Mouse (Mus musculus) hindbrain, embryonic 12.5 days (tissue): Measurements from ENCODE around the gene Lrrn4cl. TPM values are rescaled to one million over a fixed set of nuclear protein-coding genes. Genes with fewer than 3 reads are reported as not detected.
"Not testable (repeated sequence)": the region's sequence is repeated elsewhere in the genome, so short reads cannot be mapped to it uniquely, and the experiment has no call there.

Experiments
- ATAC-seq: fragments of 200-750 bp; cut with Nextera tagmentation; 2 replicates; pipeline ENCODE4 v1.8.0; 2017; ENCODE audit warnings: moderate TSS enrichment; ENCODE audit not compliant: low FRiP score
- H3K27ac ChIP-seq: fragments of 300-500 bp; sonication (generic); 2 replicates; pipeline ENCODE4 v1.5.1; 2016; ENCODE audit warnings: mild to moderate bottlenecking
- H3K27me3 ChIP-seq: fragments of 300-500 bp; sonication (generic); 2 replicates; pipeline ENCODE4 v1.6.1; 2016; ENCODE audit warnings: mild to moderate bottlenecking
- H3K36me3 ChIP-seq: fragments of 300-500 bp; sonication (generic); 2 replicates; pipeline ENCODE4 v1.6.1; 2016; ENCODE audit warnings: mild to moderate bottlenecking
- H3K4me1 ChIP-seq: fragments of 300-500 bp; sonication (generic); 2 replicates; pipeline ENCODE4 v1.6.1; 2016
- H3K4me2 ChIP-seq: fragments of 300-500 bp; sonication (generic); replicated peaks from 2 replicates; pipeline ENCODE4 v1.6.1; 2016; ENCODE audit warnings: mild to moderate bottlenecking
- H3K4me3 ChIP-seq: fragments of 300-500 bp; sonication (generic); 2 replicates; pipeline ENCODE4 v1.5.1; 2016; ENCODE audit warnings: mild to moderate bottlenecking
- H3K9ac ChIP-seq: fragments of 300-500 bp; sonication (generic); 2 replicates; pipeline ENCODE4 v1.6.1; 2016; ENCODE audit warnings: mild to moderate bottlenecking, moderate library complexity
- H3K9me3 ChIP-seq: fragments of 300-500 bp; sonication (generic); replicated peaks from 2 replicates; pipeline ENCODE4 v1.6.1; 2016; ENCODE audit warnings: mild to moderate bottlenecking
- WGBS: fragments of 180-500 bp; shearing (Covaris S2); methylation state at CpG from one replicate; pipeline ENCODE4 v1.1.7; 2016; 5-methylcytosine and 5-hydroxymethylcytosine counted together
- polyA plus RNA-seq: library from polyadenylated mRNA; unstranded; fragments of >200 nt; fragmentation: Nextera tagmentation; extraction: Ambion mirVana; gene quantifications from 2 replicates; pipeline ENCODE4 v1.2.1, GENCODE M21; 2016

Gene Lrrn4cl
- polyA plus RNA-seq, 1 experiment from 2014 or later = 0.49 TPM

DNA sequence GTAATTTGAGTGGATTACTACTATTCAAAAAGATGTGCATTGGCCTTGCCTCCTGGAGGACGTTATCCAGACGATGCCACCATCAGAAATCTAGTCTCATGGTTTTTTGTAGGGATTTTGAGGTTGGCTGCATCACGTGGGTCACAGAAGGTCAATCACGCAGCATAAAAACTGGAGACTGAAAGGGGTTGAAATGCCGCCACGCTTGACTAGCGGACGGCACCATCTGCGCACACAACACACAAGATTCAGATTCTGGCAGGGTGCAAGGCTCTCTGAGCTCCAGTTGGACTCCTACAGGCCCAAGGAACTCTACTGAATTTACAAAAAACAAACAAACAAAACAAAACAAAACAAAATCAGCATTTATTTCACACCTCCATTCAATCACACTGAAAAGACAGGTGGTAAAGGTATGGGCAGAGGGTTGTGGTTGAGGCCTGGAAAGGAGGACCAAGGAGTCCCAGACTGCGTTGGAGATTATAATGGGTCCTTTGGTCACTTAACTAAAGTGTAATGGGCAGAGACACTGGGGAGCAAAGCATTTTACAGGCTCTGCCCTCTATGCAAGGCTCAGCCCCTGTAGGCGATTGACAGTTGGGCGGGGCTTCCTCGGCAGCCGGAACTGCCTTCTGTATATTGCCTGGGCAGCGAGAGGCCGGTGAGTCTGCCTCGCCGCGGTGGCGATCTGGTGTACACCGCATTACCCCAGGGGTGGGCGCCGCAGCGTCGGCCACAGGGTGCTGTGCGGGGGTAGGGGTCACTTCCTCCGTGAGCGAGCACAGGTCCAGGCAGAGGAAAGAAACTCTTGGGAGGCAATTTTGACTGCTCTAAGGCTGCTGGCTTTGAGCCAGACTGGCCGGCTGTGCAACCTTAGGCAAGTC is 10.4 kb upstream of the Lrrn4cl start:
- peak; percentile 34 for ATAC-seq
- Histone ChIP-seq H3K36me3 (peaks cover 25% of the 10 kb centered on the region), H3K4me2 (peak overlapping the region; percentile 75), H3K9me3 (no peaks in the 10 kb centered on the region), H3K27me3 (no peaks in the 10 kb centered on the region), H3K4me3 (peak overlapping the region; percentile 45), H3K4me1 (peaks cover 29% of the 10 kb centered on the region), H3K9ac (peak overlapping the region; percentile 84), H3K27ac (peak overlapping the region; percentile 98)
- WGBS = 16% methylated on average over 29 of the region's 29 CpGs

DNA sequence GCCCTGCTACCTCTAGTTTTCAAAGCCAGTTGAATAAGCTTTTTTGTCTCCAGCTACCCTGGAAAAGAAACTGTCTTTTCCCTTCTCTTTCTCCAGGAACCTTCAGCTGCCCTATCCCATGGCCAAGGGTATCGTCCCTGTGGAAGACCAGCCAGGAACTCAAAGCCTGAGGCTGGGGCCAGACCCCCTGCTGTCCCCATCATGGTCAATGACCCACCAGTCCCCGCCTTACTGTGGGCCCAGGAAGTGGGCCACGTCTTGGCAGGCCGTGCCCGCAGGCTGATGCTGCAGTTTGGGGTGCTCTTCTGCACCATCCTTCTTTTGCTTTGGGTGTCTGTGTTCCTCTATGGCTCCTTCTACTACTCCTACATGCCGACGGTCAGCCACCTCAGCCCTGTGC is 9.6 kb upstream of the Lrrn4cl start:
- peak overlapping the region; percentile 98 for H3K27ac ChIP-seq
- H3K9ac ChIP-seq = peak overlapping the region; percentile 84
- peaks cover 29% of the 10 kb centered on the region for H3K4me1 ChIP-seq
- peak overlapping the region; percentile 75 for H3K4me2 ChIP-seq
- peak overlapping the region; percentile 45 for H3K4me3 ChIP-seq
- peaks cover 24% of the 10 kb centered on the region for H3K36me3 ChIP-seq
- no peaks in the 10 kb centered on the region for H3K27me3 ChIP-seq
- 90% methylated on average over 7 of the region's 7 CpGs for WGBS
- no peaks in the 10 kb centered on the region for H3K9me3 ChIP-seq
- ATAC-seq = no peak

DNA sequence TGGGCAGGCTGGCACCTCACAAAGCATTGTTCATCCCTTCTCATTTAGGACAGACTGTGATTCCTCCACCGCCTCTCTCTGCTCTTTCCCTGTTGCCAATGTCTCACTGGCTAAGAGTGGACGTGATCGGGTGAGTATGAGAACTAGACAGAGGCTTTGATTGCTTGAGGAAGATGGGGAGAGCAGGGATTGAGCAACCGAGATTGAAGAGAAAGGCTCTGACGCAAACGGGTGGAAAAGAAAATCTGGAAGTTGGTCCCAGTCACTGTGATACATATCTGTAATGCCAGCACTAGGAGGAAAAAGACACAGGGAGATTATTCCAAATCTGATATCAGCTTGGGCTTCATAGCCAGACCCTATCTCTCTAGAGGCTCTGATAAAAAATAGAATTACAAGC is 7.6 kb upstream of the Lrrn4cl start:
- Histone ChIP-seq H3K9me3 (no peaks in the 10 kb centered on the region), H3K27me3 (no peaks in the 10 kb centered on the region), H3K4me1 (peaks cover 26% of the 10 kb centered on the region), H3K36me3 (peaks cover 39% of the 10 kb centered on the region), H3K4me2 (no peak overlapping the region), H3K27ac (no peak overlapping the region), H3K9ac (0 out of 2 replicates have a peak overlapping the region, but pooled peaks have one; percentile 1), H3K4me3 (no peak overlapping the region)
- WGBS = 87% methylated on average over 6 of the region's 6 CpGs
- ATAC-seq = no peak

DNA sequence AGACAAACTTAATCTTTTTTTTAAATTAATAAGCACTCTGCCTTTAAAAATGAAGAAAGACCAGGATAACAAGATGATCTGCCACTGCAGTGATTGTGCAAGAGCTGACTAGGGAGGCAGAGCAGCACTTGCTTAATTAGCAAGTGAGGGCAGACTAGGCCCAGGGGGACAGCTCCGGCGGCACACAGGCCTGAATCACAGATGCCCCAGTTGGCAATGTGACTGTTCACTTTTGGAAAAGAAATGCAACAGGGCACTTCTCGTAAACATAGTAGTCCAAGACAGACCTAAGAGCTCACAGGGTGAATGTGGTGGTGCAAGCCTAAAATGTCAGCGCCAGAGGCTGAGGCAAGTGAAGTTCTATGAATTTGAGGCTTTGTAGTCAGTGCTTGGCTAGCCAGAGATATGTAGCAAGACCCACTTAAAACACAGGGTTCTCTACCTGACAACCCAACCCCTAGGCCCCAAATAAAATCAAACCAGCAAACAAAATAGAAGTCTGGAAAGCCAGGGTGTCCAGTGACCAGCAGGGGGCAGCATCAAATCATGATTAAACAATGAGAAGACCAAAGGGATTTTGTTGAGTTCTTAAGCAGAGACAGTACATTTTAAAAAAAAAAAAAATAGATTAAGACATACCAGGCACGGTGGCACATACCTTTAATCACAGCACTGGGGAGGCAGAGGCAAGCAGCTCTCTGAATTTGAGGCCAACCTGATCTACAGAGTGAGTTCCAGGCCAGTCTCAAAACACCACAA is 6.0 kb upstream of the Lrrn4cl start:
- WGBS = 63% methylated on average over 5 of the region's 5 CpGs
- no peak overlapping the region for H3K4me3 ChIP-seq

DNA sequence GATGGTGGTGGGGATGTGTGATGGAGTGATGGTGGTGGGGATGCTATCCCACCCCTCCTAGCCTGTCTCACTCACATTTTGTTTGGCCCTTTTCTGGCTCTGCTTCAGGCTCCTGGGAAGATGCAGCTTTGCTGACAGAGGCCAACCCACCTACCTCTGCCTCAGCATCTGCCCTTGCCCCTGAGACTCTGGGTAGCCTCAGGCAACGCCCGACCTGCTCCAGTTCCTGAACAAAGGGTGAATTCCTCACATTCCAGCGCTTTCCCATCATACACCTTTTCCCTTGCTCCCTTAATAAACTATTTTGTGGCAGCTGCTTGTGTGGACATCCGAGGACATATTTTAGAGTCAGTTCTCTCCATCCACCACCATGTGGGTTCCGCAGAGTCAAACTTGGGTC is 2.2 kb upstream of the Lrrn4cl start:
- Histone ChIP-seq H3K9me3 (no peaks in the 10 kb centered on the region), H3K9ac (no peak overlapping the region), H3K36me3 (peaks cover 34% of the 10 kb centered on the region), H3K4me1 (no peaks in the 10 kb centered on the region), H3K4me2 (no peak overlapping the region), H3K27ac (no peak overlapping the region), H3K27me3 (no peaks in the 10 kb centered on the region), H3K4me3 (no peak overlapping the region)
- 81% methylated on average over 5 of the region's 5 CpGs for WGBS
- no peak for ATAC-seq

More for the DNA sequence above, 6.0 kb upstream of the Lrrn4cl start:
- ATAC-seq = no peak
- H3K9ac ChIP-seq = no peak overlapping the region
- H3K27me3 ChIP-seq = no peaks in the 10 kb centered on the region
- H3K4me2 ChIP-seq = no peak overlapping the region
- no peaks in the 10 kb centered on the region for H3K9me3 ChIP-seq
- H3K36me3 ChIP-seq = peaks cover 48% of the 10 kb centered on the region
- H3K4me1 ChIP-seq = peaks cover 20% of the 10 kb centered on the region
- no peak overlapping the region for H3K27ac ChIP-seq

DNA sequence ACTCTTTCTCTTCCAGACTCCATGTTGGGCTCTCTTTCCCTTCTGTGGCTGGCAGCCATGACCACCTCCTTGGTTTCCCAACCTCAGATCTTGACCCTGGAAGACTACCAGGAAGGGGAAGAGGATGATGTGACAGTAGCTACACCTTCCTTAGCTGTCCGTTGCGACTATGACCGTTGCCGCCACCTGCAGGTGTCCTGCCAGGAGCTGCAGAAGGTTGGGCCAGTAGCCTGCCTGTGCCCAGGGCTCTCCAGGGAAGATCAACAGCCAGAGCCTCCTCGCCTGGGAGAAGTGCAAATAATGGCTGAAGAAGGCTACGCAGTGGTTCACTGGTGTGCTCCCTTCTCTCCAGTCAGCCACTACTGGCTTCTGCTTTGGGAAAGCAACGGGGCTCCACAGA is 1.1 kb downstream of the Lrrn4cl start:
- ATAC-seq = no peak
- Histone ChIP-seq H3K4me3 (no peak overlapping the region), H3K27ac (no peak overlapping the region), H3K4me2 (no peak overlapping the region), H3K9me3 (no peaks in the 10 kb centered on the region), H3K36me3 (peaks cover 22% of the 10 kb centered on the region), H3K27me3 (no peaks in the 10 kb centered on the region), H3K4me1 (no peaks in the 10 kb centered on the region), H3K9ac (no peak overlapping the region)
- 48% methylated on average over 7 of the region's 7 CpGs for WGBS

DNA sequence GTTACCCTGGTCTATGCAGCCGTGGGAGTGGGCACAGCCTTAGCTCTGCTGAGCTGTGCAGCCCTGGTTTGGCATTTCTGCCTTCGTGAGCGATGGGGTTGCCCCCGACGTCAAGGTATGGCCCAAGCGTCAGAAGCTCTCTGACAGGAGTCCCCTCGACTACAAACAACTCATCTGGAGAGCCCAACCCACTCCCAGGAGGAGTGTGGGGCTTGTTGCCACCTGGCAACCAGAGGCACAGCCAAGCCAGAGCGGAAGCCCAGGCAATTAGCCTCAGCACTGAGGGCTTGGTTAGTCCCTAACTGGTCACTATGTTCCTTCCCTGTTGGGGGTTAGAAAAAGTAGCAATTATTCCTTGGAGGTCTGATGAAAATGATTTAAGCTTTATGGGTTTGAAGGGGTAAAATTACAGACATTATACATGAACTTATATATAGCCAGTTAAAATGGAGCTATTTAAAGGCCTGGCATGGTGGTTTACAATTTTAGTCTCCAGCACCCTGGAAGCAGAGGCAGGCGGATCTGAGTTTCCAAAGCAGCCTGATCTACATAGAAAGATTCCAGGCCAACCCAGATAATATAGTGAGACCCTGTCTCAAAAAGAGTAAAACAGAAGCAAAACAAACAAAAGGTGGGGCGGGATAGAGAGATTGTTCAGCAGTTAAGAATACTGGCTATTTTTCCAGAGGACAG is 1.8 kb downstream of the Lrrn4cl start:
- no peaks in the 10 kb centered on the region for H3K27me3 ChIP-seq
- H3K4me2 ChIP-seq = no peak overlapping the region
- H3K27ac ChIP-seq = no peak overlapping the region
- 67% methylated on average over 10 of the region's 10 CpGs for WGBS
- no peak for ATAC-seq
- no peaks in the 10 kb centered on the region for H3K9me3 ChIP-seq
- no peak overlapping the region for H3K4me3 ChIP-seq
- H3K36me3 ChIP-seq = peaks cover 15% of the 10 kb centered on the region
- no peak overlapping the region for H3K9ac ChIP-seq
- H3K4me1 ChIP-seq = no peaks in the 10 kb centered on the region

DNA sequence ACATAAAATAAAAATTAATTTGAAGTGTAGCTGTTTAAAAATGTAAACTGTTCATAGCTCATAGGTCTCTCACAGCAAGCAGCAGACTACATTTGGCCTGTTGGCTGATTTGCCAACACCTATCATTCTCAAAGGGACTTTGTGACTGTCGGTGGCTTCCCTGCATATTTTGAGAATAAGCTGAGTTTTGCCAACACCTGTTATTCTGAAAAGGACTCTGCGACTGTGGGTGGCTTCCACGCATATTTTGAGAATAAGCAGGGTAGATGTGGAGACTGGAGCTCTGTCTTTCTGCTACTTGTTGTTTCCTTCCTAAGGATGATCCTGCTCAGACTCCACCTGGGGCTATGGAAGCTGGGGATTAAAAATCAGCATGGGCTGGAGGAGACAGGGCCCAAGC is 2.5 kb downstream of the Lrrn4cl start:
- H3K27ac ChIP-seq = no peak overlapping the region
- H3K36me3 ChIP-seq = peaks cover 8% of the 10 kb centered on the region
- no peak overlapping the region for H3K4me2 ChIP-seq
- no peak overlapping the region for H3K4me3 ChIP-seq
- H3K4me1 ChIP-seq = no peaks in the 10 kb centered on the region
- WGBS = 83% methylated on average over 3 of the region's 3 CpGs
- no peak overlapping the region for H3K9ac ChIP-seq
- H3K27me3 ChIP-seq = no peaks in the 10 kb centered on the region
- H3K9me3 ChIP-seq = no peaks in the 10 kb centered on the region
- ATAC-seq = no peak

DNA sequence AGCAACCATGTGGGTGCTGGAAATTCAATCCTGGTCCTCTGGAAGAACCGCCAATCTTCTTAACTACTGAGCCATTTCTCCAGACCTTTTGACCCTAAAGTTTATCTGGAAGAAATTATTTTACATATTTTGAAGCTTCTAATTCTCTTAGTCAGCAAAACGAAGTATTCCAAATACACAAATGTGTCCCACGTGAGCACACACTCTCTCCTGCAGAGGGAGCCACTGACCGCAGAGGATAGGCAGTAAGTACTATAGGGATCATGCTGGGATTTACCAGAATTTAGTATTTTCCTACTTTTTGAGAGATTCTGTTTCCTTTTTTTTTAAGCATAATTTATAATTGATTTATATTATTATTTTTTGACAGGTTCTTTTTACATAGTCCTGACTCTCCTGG is 7.1 kb downstream of the Lrrn4cl start:
- H3K4me3 ChIP-seq = no peak overlapping the region
- no peak overlapping the region for H3K4me2 ChIP-seq
- WGBS = 38% methylated on average over 4 of the region's 4 CpGs
- H3K27me3 ChIP-seq = no peaks in the 10 kb centered on the region
- no peaks in the 10 kb centered on the region for H3K9me3 ChIP-seq
- H3K4me1 ChIP-seq = no peaks in the 10 kb centered on the region
- ATAC-seq = no peak
- no peaks in the 10 kb centered on the region for H3K36me3 ChIP-seq
- no peak overlapping the region for H3K9ac ChIP-seq
- no peak overlapping the region for H3K27ac ChIP-seq

DNA sequence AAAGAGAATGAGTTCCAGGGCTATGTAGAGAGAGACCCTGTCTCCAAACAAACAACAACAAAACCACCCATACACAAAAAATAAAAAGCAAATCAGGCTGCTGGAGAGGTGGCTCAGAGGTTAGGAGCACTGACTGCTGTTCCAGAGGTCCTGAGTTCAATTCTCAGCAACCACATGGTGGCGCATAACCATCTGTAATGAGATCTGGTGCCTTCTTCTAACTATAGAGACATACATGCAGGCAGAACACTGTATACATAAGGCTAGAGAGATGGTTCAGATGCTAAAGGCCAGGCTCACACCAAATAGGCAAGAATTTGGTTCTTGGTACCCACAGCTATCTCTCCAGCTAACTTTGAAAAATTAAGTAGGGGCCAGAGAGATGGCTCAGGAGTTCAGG is 8.4 kb downstream of the Lrrn4cl start:
- Histone ChIP-seq H3K36me3 (no peaks in the 10 kb centered on the region), H3K4me1 (no peaks in the 10 kb centered on the region), H3K9ac (no peak overlapping the region), H3K4me3 (no peak overlapping the region), H3K9me3 (no peaks in the 10 kb centered on the region), H3K4me2 (no peak overlapping the region), H3K27me3 (no peaks in the 10 kb centered on the region), H3K27ac (no peak overlapping the region)
- no peak for ATAC-seq
- WGBS = 30% methylated on average over 1 of the region's 1 CpGs

DNA sequence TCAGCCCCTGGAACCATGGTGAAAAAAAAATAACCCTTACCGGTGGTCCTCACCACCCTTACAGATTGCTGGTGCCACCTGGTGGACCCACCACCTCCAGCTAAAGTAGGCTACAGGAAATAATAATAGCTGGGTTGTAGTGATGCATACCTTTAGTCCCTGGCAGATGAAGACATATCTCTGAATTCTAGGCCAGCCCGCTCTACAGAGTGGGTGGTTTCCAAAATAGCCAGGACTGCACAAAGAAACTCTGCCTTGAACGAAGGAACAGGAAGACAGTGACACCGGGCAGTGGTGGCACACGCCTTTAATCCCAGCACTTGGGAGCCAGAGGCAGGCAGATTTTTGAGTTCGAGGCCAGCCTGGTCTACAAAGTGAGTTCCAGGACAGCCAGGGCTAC is 13.7 kb downstream of the Lrrn4cl start:
- Histone ChIP-seq H3K36me3 (no peaks in the 10 kb centered on the region), H3K27me3 (no peaks in the 10 kb centered on the region), H3K4me1 (no peaks in the 10 kb centered on the region), H3K27ac (no peak overlapping the region), H3K9me3 (no peaks in the 10 kb centered on the region), H3K4me3 (no peak overlapping the region), H3K4me2 (no peak overlapping the region), H3K9ac (no peak overlapping the region)
- ATAC-seq = no peak
- 80% methylated on average over 6 of the region's 6 CpGs for WGBS

DNA sequence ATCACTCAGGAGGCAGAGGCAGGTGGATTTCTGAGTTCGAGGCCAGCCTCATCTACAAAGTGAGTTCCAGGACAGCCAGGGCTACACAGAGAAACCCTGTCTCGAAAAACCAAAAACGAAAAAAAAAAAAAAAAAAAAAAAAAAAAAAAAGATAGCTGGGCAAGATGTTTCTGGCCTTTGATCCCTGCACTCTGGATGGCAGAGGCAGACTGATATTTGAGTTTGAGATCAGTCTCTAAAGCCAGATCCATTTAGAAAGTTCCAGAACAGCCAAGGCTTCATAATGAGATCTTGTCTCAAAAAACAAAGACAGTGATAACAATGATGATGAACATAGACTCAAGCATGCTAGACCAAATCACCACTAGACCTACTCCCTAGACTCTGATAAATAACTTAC is 19.8 kb downstream of the Lrrn4cl start:
- H3K4me2 ChIP-seq = peak overlapping the region; percentile 83; the same call in 1 of the 2 replicates
- H3K36me3 ChIP-seq = peaks cover 23% of the 10 kb centered on the region
- H3K4me3 ChIP-seq, H3K4me1 ChIP-seq, H3K27ac ChIP-seq, H3K27me3 ChIP-seq, ATAC-seq, H3K9ac ChIP-seq, H3K9me3 ChIP-seq: not testable (repeated sequence)
- 73% methylated on average over 3 of the region's 3 CpGs for WGBS
